Mouse (Mus musculus) E14TG2a.4 (cell line): ENCODE results near the gene Rftn1.

Experiments used
- CTCF ChIP-seq: conservative IDR thresholded peaks from 2 replicates; pipeline ENCODE4 v1.5.1; 2014; ENCODE audit warnings: low read length
- NANOG ChIP-seq: IDR thresholded peaks from 2 replicates; pipeline ENCODE4 v1.6.1; 2014; ENCODE audit warnings: borderline replicate concordance, low read length, mixed read lengths
- POU5F1 ChIP-seq: IDR thresholded peaks from 2 replicates; pipeline ENCODE4 v1.6.1; 2014; ENCODE audit warnings: low read length, borderline replicate concordance

DNA sequence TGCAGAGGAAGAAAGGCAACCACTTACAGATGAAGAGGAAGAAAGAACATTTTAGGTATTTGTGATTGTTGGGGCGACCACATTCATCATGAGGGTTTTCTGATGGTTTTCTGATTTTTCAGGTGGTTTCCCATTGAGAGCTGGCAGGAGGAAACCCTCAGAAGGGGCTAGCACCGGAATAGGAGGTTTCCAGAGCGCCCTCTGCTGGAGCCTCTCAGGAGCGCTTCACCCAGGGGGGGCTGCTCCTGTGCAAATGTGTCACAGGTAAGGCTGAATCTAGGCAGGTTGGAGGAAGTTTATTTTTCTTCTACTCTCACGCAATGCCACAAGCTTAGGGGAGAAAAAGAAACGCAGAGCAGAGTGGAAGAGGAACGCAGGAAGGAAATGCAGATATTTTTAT, 225.4 kb downstream of the Rftn1 start:
- TF ChIP-seq CTCF (peak; percentile 42), NANOG (no peak), POU5F1 (no peak)
